Mouse (Mus musculus): ENCODE measurements at regions not wholly inside any gene's neighbourhood (a gene's known extent, or its start where the extent isn't known, plus 50 kb on each side); places are given as distances from the start of the nearest gene placed in this dataset.

DNA sequence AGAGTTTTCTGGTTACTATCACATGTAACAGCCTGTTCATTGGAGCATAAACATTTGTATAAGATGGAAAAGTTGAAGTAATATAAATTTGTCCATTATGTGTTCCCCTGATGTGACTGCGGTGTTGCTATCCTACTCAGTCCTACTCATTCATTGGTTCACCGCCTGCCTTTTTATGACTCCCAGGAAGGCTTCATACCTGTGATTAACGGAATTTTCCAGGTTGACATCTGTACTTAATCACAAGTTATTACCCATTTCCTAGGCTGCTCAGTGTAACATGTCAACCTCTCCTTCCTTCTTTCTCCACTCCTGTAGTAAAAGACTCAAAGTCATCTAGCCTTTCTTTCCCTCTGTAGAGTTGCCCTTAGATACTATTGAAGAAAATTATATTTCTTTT, 109.5 kb upstream of the Itga1 start:
- TF ChIP-seq CTCF (IDR thresholded peaks at IDR 0.05; ENCODE audit: borderline replicate concordance, extremely low read depth, insufficient read depth, insufficient read length) (no peak), POLR2A (IDR thresholded peaks at IDR 0.05; ENCODE audit: borderline replicate concordance, extremely low read depth, insufficient read depth, insufficient read length, poor library complexity, severe bottlenecking) (no peak)
- DNase-seq (ENCODE audit: low read depth), result no peak

DNA sequence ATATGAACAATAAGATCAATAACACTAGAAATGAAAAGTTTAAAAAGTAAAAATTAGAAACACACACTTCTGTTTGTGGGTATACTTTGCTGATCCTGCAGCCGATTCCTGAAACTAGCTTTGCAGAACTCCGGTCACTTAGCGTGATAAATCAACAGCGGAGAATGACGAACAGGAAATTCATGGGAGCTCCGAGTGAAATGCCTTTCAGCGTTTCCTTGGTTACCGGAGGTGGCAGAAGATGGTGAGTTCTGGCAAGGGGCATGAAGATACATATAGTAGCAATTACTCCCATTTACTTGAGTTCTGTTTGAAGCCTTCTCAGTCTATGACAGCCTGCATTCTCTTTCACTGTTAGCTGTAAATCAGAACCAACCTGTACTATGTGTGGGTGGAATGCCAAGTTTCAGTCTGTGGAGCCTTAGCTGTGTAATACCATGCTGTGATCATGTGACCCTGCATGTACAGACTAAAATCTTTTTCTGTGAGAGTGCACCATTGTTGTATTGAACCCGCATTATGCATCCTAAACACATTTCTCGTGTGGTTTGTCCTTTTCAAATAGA, 109.0 kb upstream of the Itga1 start:
- TF ChIP-seq POLR2A (IDR thresholded peaks at IDR 0.05; ENCODE audit: borderline replicate concordance, extremely low read depth, insufficient read depth, insufficient read length, poor library complexity, severe bottlenecking) (no peak), CTCF (IDR thresholded peaks at IDR 0.05; ENCODE audit: borderline replicate concordance, extremely low read depth, insufficient read depth, insufficient read length) (no peak)

DNA sequence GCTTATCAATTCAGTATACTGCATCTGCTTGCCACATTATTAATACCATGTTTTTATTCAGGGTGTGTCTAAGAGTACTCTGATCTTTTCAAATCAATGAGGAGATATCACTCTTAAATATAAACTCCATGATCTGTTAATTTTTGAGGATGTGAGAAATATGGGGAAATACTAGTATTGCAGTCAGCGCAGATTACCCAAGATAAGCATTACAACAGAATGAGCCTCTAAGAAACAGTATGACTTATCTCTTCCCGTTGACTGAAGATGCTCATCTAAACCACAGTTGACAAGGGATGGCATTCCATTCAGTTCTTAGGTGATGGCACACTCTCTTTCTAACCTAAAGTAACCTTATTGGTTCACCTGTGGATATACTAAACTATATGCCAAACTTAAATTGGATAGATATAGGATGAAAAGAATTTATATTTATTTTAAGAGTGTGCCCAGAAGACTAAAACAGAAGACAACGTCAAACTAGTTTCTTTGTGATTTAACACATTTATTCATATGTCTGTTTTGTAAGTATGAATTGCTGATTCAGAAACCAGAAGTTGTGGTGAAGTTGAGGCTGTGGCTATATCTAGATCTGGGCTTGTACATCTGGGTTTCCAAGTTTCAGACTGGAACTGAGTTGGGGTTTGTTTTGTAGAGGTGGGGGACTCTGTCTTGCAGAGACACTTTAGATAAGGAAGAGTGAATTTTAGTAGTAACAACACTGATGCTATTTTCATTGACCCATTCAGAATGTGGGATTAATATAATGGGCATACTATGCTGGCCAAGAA, 107.8 kb upstream of the Itga1 start:
- no peak for DNase-seq (ENCODE audit: low read depth)
- TF ChIP-seq POLR2A (IDR thresholded peaks at IDR 0.05; ENCODE audit: borderline replicate concordance, extremely low read depth, insufficient read depth, insufficient read length, poor library complexity, severe bottlenecking) (no peak), CTCF (IDR thresholded peaks at IDR 0.05; ENCODE audit: borderline replicate concordance, extremely low read depth, insufficient read depth, insufficient read length) (no peak)

More for the DNA sequence above, 109.0 kb upstream of the Itga1 start:
- DNase-seq (ENCODE audit: low read depth), result peak; percentile 46

DNA sequence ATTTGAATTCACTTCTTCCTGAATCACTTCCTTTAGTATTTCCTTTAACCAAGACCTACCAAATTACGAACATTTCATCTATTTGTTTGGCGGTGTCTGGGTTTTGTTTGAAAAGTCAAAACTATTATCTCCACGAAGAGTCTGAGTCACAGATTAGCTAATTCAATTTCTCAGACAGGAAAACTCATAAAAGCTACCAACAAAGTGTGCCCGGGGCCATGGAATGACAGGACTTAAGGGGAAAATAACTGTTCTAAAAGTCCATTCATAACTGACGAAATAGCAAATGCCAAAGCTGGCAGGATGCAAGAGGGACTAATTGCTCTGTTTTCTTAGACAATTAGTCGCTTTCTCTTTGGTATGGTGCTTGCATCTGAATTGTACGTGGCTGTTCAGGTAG, 105.0 kb upstream of the Itga1 start:
- no peak for DNase-seq (ENCODE audit: low read depth)
- no peak for TF ChIP-seq CTCF (IDR thresholded peaks at IDR 0.05; ENCODE audit: borderline replicate concordance, extremely low read depth, insufficient read depth, insufficient read length)
- TF ChIP-seq POLR2A (IDR thresholded peaks at IDR 0.05; ENCODE audit: borderline replicate concordance, extremely low read depth, insufficient read depth, insufficient read length, poor library complexity, severe bottlenecking), result no peak

DNA sequence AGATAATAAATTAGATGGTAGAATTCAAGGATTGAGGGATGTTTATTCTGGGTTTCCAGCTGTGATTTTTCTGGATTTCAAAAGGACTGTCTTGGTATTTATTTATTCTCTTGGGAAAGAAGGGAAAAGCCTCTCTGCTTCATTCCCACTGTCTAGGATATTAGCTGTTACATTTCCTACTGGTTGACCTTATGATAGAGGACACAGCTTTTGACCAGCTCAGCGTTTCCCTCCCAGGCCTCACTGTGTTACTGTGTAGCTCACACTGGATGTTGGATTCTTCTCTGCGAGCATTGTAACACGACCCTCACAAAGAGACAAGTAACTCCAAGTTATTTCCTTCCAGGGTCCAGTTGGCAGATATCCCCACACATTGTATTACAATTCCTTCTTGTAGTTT, 97.4 kb upstream of the Itga1 start:
- no peak for TF ChIP-seq CTCF (IDR thresholded peaks at IDR 0.05; ENCODE audit: borderline replicate concordance, extremely low read depth, insufficient read depth, insufficient read length)
- TF ChIP-seq POLR2A (IDR thresholded peaks at IDR 0.05; ENCODE audit: borderline replicate concordance, extremely low read depth, insufficient read depth, insufficient read length, poor library complexity, severe bottlenecking), result no peak
- no peak for DNase-seq (ENCODE audit: low read depth)

DNA sequence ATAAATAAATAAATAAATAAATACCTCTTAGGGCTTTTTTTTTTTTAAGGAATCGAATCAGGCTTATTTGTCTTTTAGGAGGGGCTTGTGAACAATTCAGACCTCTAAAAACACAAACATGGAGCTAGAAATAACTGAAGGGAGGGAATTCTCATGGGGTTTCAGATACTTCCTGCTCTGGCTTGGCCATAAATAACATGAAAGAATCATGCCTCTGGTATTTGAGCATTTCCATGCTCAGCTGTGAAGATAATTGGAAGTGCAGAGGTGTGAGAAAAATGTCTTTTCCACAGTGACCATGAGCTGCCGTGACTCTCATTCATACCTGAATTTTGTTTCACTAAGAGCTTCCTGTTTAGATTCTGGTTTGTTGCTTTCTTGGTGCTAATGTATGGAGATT, 86.3 kb upstream of the Itga1 start:
- TF ChIP-seq POLR2A (IDR thresholded peaks at IDR 0.05; ENCODE audit: borderline replicate concordance, extremely low read depth, insufficient read depth, insufficient read length, poor library complexity, severe bottlenecking), result no peak
- no peak for TF ChIP-seq CTCF (IDR thresholded peaks at IDR 0.05; ENCODE audit: borderline replicate concordance, extremely low read depth, insufficient read depth, insufficient read length)
- DNase-seq (ENCODE audit: low read depth), result peak; percentile 25

DNA sequence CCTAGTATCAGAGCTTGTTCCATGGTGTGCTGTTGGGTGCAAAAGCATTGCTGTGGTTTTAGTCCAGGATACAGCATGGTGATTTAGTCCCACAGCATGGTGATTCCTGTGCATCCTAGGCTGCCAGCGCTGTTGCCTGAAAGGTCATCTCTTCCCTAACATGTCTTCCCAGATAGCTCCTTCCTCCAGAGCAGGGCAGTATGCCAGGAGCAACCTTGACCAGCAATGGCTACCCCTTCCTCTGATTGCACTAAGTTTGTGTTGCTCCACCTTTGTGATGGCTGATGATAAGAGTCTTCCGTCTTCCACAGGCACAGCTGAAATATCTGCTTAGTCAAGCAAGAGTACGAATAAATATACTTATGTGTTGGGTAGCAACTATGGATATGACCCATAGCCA, 85.6 kb upstream of the Itga1 start:
- TF ChIP-seq POLR2A (IDR thresholded peaks at IDR 0.05; ENCODE audit: borderline replicate concordance, extremely low read depth, insufficient read depth, insufficient read length, poor library complexity, severe bottlenecking) (no peak), CTCF (IDR thresholded peaks at IDR 0.05; ENCODE audit: borderline replicate concordance, extremely low read depth, insufficient read depth, insufficient read length) (no peak)

DNA sequence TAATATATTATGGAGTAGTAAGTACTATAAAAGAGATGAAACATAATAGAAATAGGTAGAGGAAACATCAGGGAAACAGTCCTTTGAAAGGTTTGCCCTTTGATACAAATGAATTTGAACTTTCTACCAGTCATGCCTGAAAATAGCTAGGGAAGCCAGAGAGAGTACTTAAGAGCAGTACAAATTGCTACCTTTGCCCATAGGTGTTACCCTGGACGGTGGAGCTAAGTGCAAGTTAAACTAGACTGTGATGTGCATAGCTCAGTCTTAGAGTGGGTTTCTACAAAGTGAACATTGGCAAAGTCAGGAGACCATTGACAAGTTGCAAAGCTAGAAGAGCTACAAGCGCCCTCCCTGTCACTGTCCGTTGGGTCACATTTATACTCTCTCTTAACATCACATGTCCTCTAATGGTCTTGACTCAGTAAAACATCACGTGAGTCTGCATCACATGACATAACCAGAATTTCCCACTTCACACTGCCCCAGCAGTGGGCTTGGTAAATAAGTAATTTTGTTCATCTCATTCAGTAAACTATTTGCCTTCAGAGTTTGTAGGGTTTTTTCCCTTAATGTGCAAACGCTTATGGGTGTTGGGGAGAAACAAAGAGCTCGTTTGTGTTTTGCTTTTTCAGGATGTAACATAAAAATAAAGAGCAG, 80.6 kb upstream of the Itga1 start:
- DNase-seq (ENCODE audit: low read depth), result no peak
- no peak for TF ChIP-seq POLR2A (IDR thresholded peaks at IDR 0.05; ENCODE audit: borderline replicate concordance, extremely low read depth, insufficient read depth, insufficient read length, poor library complexity, severe bottlenecking)
- no peak for TF ChIP-seq CTCF (IDR thresholded peaks at IDR 0.05; ENCODE audit: borderline replicate concordance, extremely low read depth, insufficient read depth, insufficient read length)

More for the DNA sequence above, 85.6 kb upstream of the Itga1 start:
- DNase-seq (ENCODE audit: low read depth), result no peak

DNA sequence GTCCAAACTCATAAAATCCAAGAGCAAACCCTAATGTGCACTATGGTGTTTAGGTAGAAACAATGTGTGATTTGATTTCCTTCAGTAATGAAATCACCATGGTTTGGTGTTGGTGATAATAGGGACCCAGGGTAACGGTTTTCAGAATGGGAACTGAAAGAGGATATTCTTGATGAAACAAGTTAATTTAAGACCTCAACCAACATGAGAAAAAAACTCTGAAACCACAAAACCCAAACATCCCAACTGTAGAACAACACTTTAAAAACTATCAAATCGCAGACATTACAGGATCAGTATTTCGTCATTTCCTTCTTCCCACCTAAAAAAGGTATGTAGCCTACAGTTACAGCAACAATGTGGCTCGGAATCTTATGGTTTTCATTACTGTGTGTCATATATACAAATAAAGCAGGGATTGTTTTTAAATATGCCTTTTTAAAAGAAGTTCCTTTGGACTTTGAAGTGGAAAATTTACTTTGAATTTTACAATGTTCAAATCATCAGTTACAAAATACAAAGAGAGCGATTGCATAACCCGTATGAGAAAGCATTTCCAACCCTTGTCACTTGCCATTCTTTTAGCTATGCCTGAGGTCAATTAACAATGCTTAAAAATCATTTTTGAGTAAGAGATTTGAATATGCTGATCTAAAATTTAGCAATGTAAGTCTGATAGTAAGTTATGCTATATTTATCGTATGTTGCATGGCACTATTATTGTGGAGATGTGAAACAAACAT, 76.6 kb upstream of the Itga1 start:
- no peak for TF ChIP-seq POLR2A (IDR thresholded peaks at IDR 0.05; ENCODE audit: borderline replicate concordance, extremely low read depth, insufficient read depth, insufficient read length, poor library complexity, severe bottlenecking)
- DNase-seq (ENCODE audit: low read depth), result no peak

DNA sequence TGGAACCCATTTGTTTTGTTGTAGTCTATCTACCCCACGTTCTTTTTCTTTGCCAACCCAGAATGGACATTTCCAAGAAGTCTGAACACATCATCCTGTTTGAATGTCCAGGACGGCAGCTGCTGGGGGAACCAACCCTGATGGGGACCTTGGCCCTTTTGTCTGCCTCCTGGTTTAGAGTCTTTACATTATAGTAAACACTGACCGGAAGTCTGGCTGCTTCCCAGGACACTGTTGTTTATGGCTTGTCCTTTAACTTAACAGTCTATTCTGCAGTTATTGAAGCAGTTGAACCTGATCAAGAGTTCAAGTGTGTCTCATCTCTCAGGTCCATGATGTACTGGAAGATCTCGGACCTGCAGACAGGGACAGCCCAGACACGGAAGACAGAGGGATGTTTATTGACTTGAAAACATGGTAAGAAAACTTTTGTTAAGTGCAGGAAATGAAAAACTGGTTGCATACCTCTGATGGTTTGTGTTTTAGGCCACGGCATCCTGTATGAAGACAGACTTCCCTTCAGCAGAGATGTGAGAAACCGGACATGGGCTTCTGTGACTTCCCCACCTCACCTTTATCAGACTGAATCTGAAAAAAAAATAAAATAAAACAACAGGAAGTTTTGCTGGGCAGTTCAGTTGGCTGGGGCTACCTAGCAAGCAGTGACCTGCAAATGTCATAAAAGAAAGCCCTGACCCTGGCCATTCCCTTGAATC, 69.7 kb upstream of the Itga1 start:
- no peak for DNase-seq (ENCODE audit: low read depth)
- no peak for TF ChIP-seq CTCF (IDR thresholded peaks at IDR 0.05; ENCODE audit: borderline replicate concordance, extremely low read depth, insufficient read depth, insufficient read length)

DNA sequence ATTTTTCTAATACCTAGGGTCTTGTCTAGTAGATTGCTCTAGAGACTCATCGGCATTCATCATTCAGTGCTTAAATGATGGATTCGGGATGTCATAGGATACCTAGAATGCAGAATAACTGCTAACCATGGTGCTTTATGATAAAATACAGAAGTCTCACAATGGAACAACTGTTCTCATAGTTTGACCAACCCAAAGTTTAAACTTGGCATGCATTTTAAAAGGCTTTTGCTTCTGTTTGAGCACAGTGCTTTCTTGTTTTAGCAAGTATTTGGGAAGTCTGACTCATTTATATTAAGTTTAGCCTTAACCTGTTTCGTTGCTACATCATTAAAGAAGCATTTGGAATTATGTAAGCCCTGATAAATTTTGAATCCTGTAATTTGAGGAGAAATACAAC, 64.2 kb upstream of the Itga1 start:
- no peak for DNase-seq (ENCODE audit: low read depth)
- TF ChIP-seq CTCF (IDR thresholded peaks at IDR 0.05; ENCODE audit: borderline replicate concordance, extremely low read depth, insufficient read depth, insufficient read length) (no peak), POLR2A (IDR thresholded peaks at IDR 0.05; ENCODE audit: borderline replicate concordance, extremely low read depth, insufficient read depth, insufficient read length, poor library complexity, severe bottlenecking) (no peak)

Measured in brain, embryonic 14.5 days (tissue).